Mouse (Mus musculus) liver, embryonic 14.5 days (tissue): ENCODE data around the gene Arsb. TPM values are rescaled to one million over a fixed set of nuclear protein-coding genes. Genes with fewer than 3 reads are reported as not detected.

Source experiments
- ATAC-seq: fragments of 200-750 bp; cut with Nextera tagmentation; 2 replicates; pipeline ENCODE4 v1.8.0; 2017; ENCODE audit warnings: moderate number of reproducible peaks, mild to moderate bottlenecking, moderate library complexity; ENCODE audit not compliant: insufficient read depth
- DNase-seq, 3 experiments: peaks; one replicate each; pipeline ENCODE4 v3.0.0-alpha.2; 2012 to 2013; ENCODE audit warnings: low read depth in 3 of 3, low spot score in 3 of 3
- H3K27ac ChIP-seq: fragments of 300-500 bp; sonication (generic); 2 replicates; pipeline ENCODE4 v1.5.1; 2014; ENCODE audit warnings: moderate library complexity, mild to moderate bottlenecking, control low read depth, inconsistent platforms
- H3K27me3 ChIP-seq: fragments of 300-500 bp; sonication (generic); 2 replicates; pipeline ENCODE4 v1.6.1; 2014; ENCODE audit warnings: mild to moderate bottlenecking, low read length, moderate library complexity; ENCODE audit not compliant: control insufficient read depth, insufficient read depth
- H3K36me3 ChIP-seq: fragments of 300-500 bp; sonication (generic); replicated peaks from 2 replicates; pipeline ENCODE4 v1.6.1; 2014; ENCODE audit warnings: low read depth; ENCODE audit not compliant: control insufficient read depth, insufficient read depth
- H3K4me1 ChIP-seq, 2 experiments: fragments of 200-500 bp in 1 of 2; fragments of 300-500 bp in 1 of 2; sonication (generic) in 1 of 2; replicated peaks; 2 replicates each; pipeline ENCODE4 v1.6.1; 2012 to 2014; ENCODE audit warnings: antibody characterized with exemption in 1 of 2, inconsistent platforms in 1 of 2, low read length in 1 of 2; ENCODE audit not compliant: control insufficient read depth in 2 of 2, insufficient read depth in 2 of 2
- H3K4me2 ChIP-seq: fragments of 300-500 bp; sonication (generic); 2 replicates; pipeline ENCODE4 v1.6.1; 2014; ENCODE audit warnings: low read depth, mild to moderate bottlenecking, control low read depth, moderate library complexity
- H3K4me3 ChIP-seq, 2 experiments: fragments of 200-500 bp in 1 of 2; fragments of 300-500 bp in 1 of 2; sonication (generic) in 1 of 2; 2 replicates each; pipeline ENCODE4 v1.5.1; 2012 to 2014; ENCODE audit warnings: low read depth in 2 of 2, low read length in 2 of 2, mild to moderate bottlenecking in 2 of 2, control low read depth in 1 of 2, inconsistent platforms in 1 of 2, moderate library complexity in 1 of 2; ENCODE audit not compliant: insufficient read depth in 1 of 2
- H3K9ac ChIP-seq: fragments of 300-500 bp; sonication (generic); replicated peaks from 2 replicates; pipeline ENCODE4 v1.6.1; 2014; ENCODE audit warnings: mild to moderate bottlenecking, control low read depth, moderate library complexity
- H3K9me3 ChIP-seq: fragments of 300-500 bp; sonication (generic); 2 replicates; pipeline ENCODE4 v1.6.1; 2016; ENCODE audit warnings: low read length, mixed read lengths; ENCODE audit not compliant: control insufficient read depth
- CTCF ChIP-seq: IDR thresholded peaks from 2 replicates; pipeline ENCODE4 v1.5.1; 2016; ENCODE audit warnings: antibody characterized with exemption, low read depth, control low read depth
- EP300 ChIP-seq: IDR thresholded peaks from 2 replicates; pipeline ENCODE4 v1.6.1; 2016; ENCODE audit warnings: antibody characterized with exemption, low read depth
- WGBS: fragments of 180-500 bp; shearing (Covaris S2); extraction: QIAGEN DNeasy Blood & Tissue Kit; methylation state at CpG from one replicate; pipeline ENCODE4 v1.1.7; 2014; ENCODE audit not compliant: insufficient replicate concordance; 5-methylcytosine and 5-hydroxymethylcytosine counted together
- polyA plus RNA-seq, 2 experiments: library from polyadenylated mRNA; depleted of rRNA in 1 of 2; stranded (reverse) in 1 of 2; unstranded in 1 of 2; fragments of >200 nt; fragmentation: Nextera tagmentation in 1 of 2; extraction: Ambion mirVana in 1 of 2; gene quantifications; 2 replicates each; pipeline versions ENCODE4 v1.2.1 to v1.2.3; 2012 to 2014

Arsb gene
- polyA plus RNA-seq, 2 experiments = 2.8 to 4.0 TPM

GRCm38 (mm10) chr13:93912326-93912915 is 141.0 kb downstream of the Arsb start:
- ATAC-seq (no peak), DNase-seq (no peak)
- Histone ChIP-seq H3K4me1 (no peaks in the 10 kb centered on the region; a peak in 1 of 4 replicates), H3K27me3 (no peaks in the 10 kb centered on the region), H3K36me3 (no peaks in the 10 kb centered on the region), H3K4me2 (no peak overlapping the region), H3K27ac (no peak overlapping the region), H3K4me3 (no peak overlapping the region), H3K9ac (no peak overlapping the region), H3K9me3 (no peaks in the 10 kb centered on the region)
- WGBS = 51% methylated on average over 5 of the region's 5 CpGs
- no peak for TF ChIP-seq EP300
- no peak for TF ChIP-seq CTCF

GRCm38 (mm10) chr13:93914206-93914605 is 142.8 kb downstream of the Arsb start:
- Histone ChIP-seq H3K27ac (no peak overlapping the region), H3K4me1 (no peaks in the 10 kb centered on the region; a peak in 1 of 4 replicates), H3K27me3 (no peaks in the 10 kb centered on the region), H3K9ac (no peak overlapping the region), H3K9me3 (no peaks in the 10 kb centered on the region), H3K4me3 (no peak overlapping the region), H3K36me3 (no peaks in the 10 kb centered on the region), H3K4me2 (no peak overlapping the region)
- TF ChIP-seq EP300 (no peak), CTCF (no peak)
- 56% methylated on average over 3 of the region's 3 CpGs for WGBS
- DNase-seq (no peak), ATAC-seq (no peak)

- no peak overlapping the region for H3K4me2 ChIP-seq
- H3K9me3 ChIP-seq = no peaks in the 10 kb centered on the region
- no peak overlapping the region for H3K27ac ChIP-seq
- no peak overlapping the region for H3K9ac ChIP-seq
- no peak for DNase-seq
- H3K27me3 ChIP-seq = no peaks in the 10 kb centered on the region
- no peaks in the 10 kb centered on the region; a peak in 1 of 4 replicates for H3K4me1 ChIP-seq
- H3K4me3 ChIP-seq = no peak overlapping the region
- ATAC-seq = no peak
- H3K36me3 ChIP-seq = no peaks in the 10 kb centered on the region
- TF ChIP-seq EP300 = no peak
- no peak for TF ChIP-seq CTCF
- WGBS = 53% methylated on average over 16 of the region's 16 CpGs
These were observed 144.5 kb downstream of the Arsb start for GRCm38 (mm10) chr13:93915641-93916570.

GRCm38 (mm10) chr13:93919536-93919935 is 148.1 kb downstream of the Arsb start:
- Histone ChIP-seq H3K4me3 (no peak overlapping the region), H3K36me3 (no peaks in the 10 kb centered on the region), H3K27ac (no peak overlapping the region), H3K4me1 (no peaks in the 10 kb centered on the region; a peak in 2 of 4 replicates), H3K9me3 (no peaks in the 10 kb centered on the region), H3K27me3 (no peaks in the 10 kb centered on the region), H3K9ac (no peak overlapping the region), H3K4me2 (no peak overlapping the region)
- ATAC-seq (no peak), DNase-seq (no peak)
- 51% methylated on average over 3 of the region's 3 CpGs for WGBS
- TF ChIP-seq EP300 = no peak
- no peak for TF ChIP-seq CTCF

GRCm38 (mm10) chr13:93920080-93920785 is 148.8 kb downstream of the Arsb start:
- Histone ChIP-seq H3K27me3 (no peaks in the 10 kb centered on the region), H3K9me3 (no peaks in the 10 kb centered on the region), H3K9ac (no peak overlapping the region), H3K4me3 (no peak overlapping the region), H3K4me2 (no peak overlapping the region), H3K27ac (no peak overlapping the region), H3K4me1 (no peaks in the 10 kb centered on the region; a peak in 2 of 4 replicates), H3K36me3 (no peaks in the 10 kb centered on the region)
- WGBS = 57% methylated on average over 8 of the region's 8 CpGs
- no peak for ATAC-seq
- no peak for TF ChIP-seq CTCF
- no peak for TF ChIP-seq EP300
- no peak for DNase-seq
